Mouse (Mus musculus) left cerebral cortex, adult 11 months (tissue): ENCODE measurements around the gene Hmgcl.

Experiments
- DNase-seq: peaks from one replicate; pipeline ENCODE4 v3.0.0; 2022; ENCODE audit warnings: low spot score

The Hmgcl gene

GRCm38 (mm10) chr4:135986301-135986942 is 40.2 kb downstream of the Hmgcl start:
- no peak for DNase-seq

DNA sequence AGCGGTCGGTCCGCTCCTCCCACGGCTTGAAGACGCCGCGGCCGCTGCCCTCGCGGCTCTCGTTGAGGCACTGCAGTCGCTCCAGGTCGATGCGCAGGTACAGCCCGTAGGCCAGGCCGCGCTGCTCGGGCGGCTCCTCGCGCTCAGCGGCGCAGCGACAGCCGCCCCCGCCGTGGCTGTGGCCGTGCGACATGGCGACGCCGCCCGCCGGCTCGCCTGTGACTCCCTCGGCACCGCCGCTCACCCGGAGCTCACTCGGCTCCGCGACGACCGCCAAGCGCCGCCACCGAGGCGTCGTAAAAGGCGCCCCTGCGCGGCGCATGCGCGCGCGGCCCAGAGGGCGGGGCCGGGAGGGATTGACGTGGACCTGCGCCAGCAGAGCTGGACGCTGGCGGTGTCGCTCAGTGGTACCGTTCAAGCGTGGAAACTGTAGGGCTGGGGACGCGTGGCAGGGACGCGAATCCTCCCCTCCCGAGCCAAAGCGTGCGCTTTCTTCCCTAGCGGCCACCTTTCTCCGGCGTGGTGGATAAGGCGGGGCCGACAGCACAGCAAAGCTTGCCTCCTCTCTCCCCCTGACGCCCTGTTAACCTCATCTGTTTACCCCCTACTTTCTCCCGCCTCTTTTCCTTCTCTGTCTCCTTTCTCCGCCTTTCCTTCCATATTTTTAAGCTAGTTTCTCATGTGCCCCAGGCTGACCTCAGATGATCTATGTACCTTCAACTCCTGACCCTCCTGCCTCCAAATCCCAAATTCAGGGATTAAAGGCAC is 40.9 kb downstream of the Hmgcl start, which contains the start of gene Pithd1:
TSS of gene Pithd1 (minus strand) at position 322 of the 768 bp plus-strand sequence.
- peak; percentile 89 for DNase-seq

- DNase-seq: no peak
Measured at GRCm38 (mm10) chr4:135987714-135988113, 41.5 kb downstream of the Hmgcl start.

- no peak for DNase-seq
Measured at GRCm38 (mm10) chr4:135993941-135994340, 47.7 kb downstream of the Hmgcl start.

- DNase-seq: no peak
Measured at GRCm38 (mm10) chr4:135995118-135995517, 48.9 kb downstream of the Hmgcl start.

DNA sequence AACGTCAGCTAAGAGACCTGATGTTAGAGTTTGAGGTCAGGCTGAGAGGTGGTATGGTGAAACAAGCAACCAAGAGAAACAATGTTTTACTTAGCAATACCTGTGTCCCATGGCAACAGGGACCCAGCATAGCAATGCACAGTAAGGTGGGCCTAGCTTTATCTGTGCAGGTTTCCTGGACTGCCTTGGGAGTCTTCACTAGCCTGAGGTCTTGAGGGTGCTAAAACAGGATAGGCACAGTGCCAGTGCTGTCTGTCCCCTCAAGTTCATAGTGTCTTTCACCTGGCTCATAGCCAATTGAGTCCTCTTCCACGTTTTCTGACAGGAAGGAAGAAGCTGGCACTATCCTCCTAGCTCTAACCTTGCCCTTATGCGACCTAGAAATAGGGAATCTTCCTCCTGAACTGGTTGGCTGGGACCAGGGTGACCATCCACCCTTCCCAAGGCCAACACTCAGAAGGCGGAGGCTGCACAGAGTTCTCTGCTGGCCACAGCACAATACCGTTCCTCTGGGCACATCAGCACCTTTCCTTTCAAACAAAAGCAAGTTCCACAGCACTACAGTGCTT is 57.9 kb downstream of the Hmgcl start:
- no peak for DNase-seq

DNA sequence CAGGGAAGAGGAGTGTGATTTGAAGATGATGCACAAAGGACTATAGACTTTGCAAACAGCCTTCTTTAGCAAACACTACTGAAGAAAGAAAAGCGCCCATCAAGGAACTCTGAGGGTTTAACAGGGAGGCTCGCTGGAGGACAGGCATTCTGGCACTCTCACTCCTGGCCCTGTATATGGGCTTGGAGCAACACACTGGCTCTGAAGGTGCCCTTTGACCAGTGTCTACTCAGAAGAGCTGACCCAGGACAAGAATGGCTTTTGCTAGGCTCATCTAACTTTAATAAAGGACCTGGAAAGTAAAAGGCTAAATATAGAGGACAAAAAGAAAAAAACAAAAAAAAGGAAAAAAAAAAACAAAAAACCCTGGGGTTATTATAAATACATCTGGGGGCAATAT is 58.7 kb downstream of the Hmgcl start:
- no peak for DNase-seq

DNA sequence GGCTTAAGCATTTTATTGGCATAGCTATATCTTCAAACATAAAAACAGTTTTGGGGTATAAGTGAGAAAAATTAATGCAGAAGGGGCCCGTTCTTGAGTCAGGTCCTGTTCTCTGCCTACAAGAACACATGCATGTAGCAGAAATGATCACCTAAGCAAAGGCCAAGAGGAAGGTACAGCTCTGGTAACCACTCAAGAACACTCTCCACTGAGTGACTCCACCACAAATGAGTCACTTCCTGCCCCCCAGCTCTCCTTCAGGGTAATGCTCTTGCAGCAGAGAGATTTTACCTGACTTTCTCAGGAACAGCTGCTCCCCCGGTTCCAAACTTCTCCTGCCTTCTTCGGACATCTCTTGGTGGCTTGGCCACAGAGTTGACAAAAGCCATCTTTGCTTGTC is 60.6 kb downstream of the Hmgcl start:
- no peak for DNase-seq

- DNase-seq: no peak
Measured at GRCm38 (mm10) chr4:136008782-136009447, 62.7 kb downstream of the Hmgcl start.

DNA sequence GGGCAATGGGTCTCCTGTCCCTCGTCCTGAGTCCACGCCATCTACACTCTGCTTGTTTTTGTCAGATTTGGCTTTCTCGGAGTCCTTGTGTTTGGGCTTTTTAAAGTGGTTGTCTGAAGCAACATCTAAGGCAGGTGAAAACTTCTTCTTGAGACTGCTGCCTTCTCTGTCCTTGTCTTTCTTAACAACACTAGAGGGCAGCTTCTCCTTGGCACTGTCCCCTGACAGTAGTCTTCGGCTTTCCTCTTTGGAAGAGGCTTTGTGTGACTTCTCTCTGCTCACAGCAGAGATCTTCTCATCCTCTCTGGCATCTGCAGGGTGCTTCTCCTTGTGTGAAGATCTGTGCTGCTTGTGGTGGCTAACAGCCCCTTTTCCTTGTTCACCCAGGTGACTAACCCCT is 64.3 kb downstream of the Hmgcl start:
- no peak for DNase-seq
